Comparison of ENCODE assay signal across 7 mouse cellular contexts in genomic region chr6:34475974-34476794, GRCm38 (mm10). TPM values are rescaled to one million over a fixed set of nuclear protein-coding genes. Genes with fewer than 3 reads are reported as not detected.
DNase-seq lines count a peak whose midpoint lies in the region; ATAC-seq lines count a peak whose summit lies in the region.

Gene Bpgm, plus strand, starts transcription at chr6:34476207.

- H3K36me3 ChIP-seq in embryonic facial prominence, embryonic 11.5 days (replicated peaks; ENCODE audit: control insufficient read depth, insufficient read depth, low read depth, low read length), result no peaks in the 10 kb centered on the region
- H3K36me3 ChIP-seq in limb, embryonic 10.5 days, result no peaks in the 10 kb centered on the region
- no peaks in the 10 kb centered on the region for H3K36me3 ChIP-seq in midbrain, embryonic 13.5 days

- H3K4me3 ChIP-seq in embryonic facial prominence, embryonic 11.5 days (ENCODE audit: low read depth, low read length), result peak within 1 kb of the TSS; percentile 57
- H3K4me3 ChIP-seq in limb, embryonic 10.5 days, result peak within 1 kb of the TSS; percentile 59
- peak within 1 kb of the TSS; percentile 71 for H3K4me3 ChIP-seq in midbrain, embryonic 13.5 days (replicated peaks)

- 1% methylated on average over 35 of the region's 35 CpGs for WGBS in embryonic facial prominence, embryonic 11.5 days
- under 1% methylated on average over 35 of the region's 35 CpGs for WGBS in limb, embryonic 10.5 days
- WGBS in midbrain, embryonic 13.5 days, result under 1% methylated on average over 35 of the region's 35 CpGs

- peak within 1 kb of the TSS; percentile 70 for H3K4me2 ChIP-seq in embryonic facial prominence, embryonic 11.5 days (ENCODE audit: low read depth, low read length)
- peak within 1 kb of the TSS; percentile 82 for H3K4me2 ChIP-seq in midbrain, embryonic 13.5 days (replicated peaks)

- ATAC-seq in embryonic facial prominence, embryonic 11.5 days (replicated peaks; ENCODE audit: insufficient number of reproducible peaks, low FRiP score, low TSS enrichment, low read depth), result peak; percentile 98
- ATAC-seq in granulocyte monocyte progenitor cell, adult 5-6 weeks (replicated peaks; ENCODE audit: poor library complexity, severe bottlenecking), result peak; percentile 94
- peak; percentile 99 for ATAC-seq in midbrain, embryonic 13.5 days

- H3K27ac ChIP-seq in embryonic facial prominence, embryonic 11.5 days (replicated peaks; ENCODE audit: low read depth, low read length), result no peak within 1 kb of the TSS
- peak within 1 kb of the TSS; percentile 85 for H3K27ac ChIP-seq in limb, embryonic 10.5 days
- H3K27ac ChIP-seq in midbrain, embryonic 13.5 days, result peak within 1 kb of the TSS; percentile 85

- H3K27me3 ChIP-seq in embryonic facial prominence, embryonic 11.5 days (ENCODE audit: control insufficient read depth, insufficient read depth, low read length), result no peaks in the 10 kb centered on the region
- H3K27me3 ChIP-seq in limb, embryonic 10.5 days (ENCODE audit: low read depth, poor library complexity, severe bottlenecking), result no peaks in the 10 kb centered on the region
- no peaks in the 10 kb centered on the region for H3K27me3 ChIP-seq in midbrain, embryonic 13.5 days

- H3K4me1 ChIP-seq in embryonic facial prominence, embryonic 11.5 days (ENCODE audit: control insufficient read depth, insufficient read depth, low read length), result no peaks in the 10 kb centered on the region; the same call in 1 of the 2 replicates
- H3K4me1 ChIP-seq in limb, embryonic 10.5 days, result peaks cover 43% of the 10 kb centered on the region
- H3K4me1 ChIP-seq in midbrain, embryonic 13.5 days (replicated peaks), result peaks cover 41% of the 10 kb centered on the region

- DNase-seq in adrenal gland, postnatal 14 days, result peak; percentile 98
- DNase-seq in embryonic facial prominence, embryonic 11.5 days (ENCODE audit: low spot score), result peak; percentile 99
- peak; percentile 99 for DNase-seq in kidney, adult 11 months
- DNase-seq in limb, embryonic 10.5 days (ENCODE audit: low spot score), result peak; percentile 94
- DNase-seq in spleen, adult 12 weeks (ENCODE audit: low spot score), result peak; percentile 98

- H3K9ac ChIP-seq in embryonic facial prominence, embryonic 11.5 days (replicated peaks; ENCODE audit: low read length), result peak within 1 kb of the TSS; percentile 65
- H3K9ac ChIP-seq in midbrain, embryonic 13.5 days (replicated peaks), result peak within 1 kb of the TSS; percentile 83

- H3K9me3 ChIP-seq in embryonic facial prominence, embryonic 11.5 days (replicated peaks; ENCODE audit: control insufficient read depth, low read length), result no peaks in the 10 kb centered on the region
- H3K9me3 ChIP-seq in limb, embryonic 10.5 days (replicated peaks), result no peaks in the 10 kb centered on the region
- H3K9me3 ChIP-seq in midbrain, embryonic 13.5 days, result no peaks in the 10 kb centered on the region

RNA-seq across cellular contexts. Expression of gene Bpgm, which starts in this region (rescaled TPM):
- total RNA-seq in adrenal gland, postnatal 14 days (2021), result 59.7 and 70.5 TPM in 2 replicates
- 47.8 and 51.5 TPM in 2 replicates for polyA plus RNA-seq in embryonic facial prominence, embryonic 11.5 days (2014; fragmentation: Nextera tagmentation; extraction: Ambion mirVana)
- total RNA-seq in granulocyte monocyte progenitor cell, adult 5-6 weeks (2014; fragmentation: Nextera tagmentation), result 4.1 and 8.7 TPM in 2 replicates
- 11.5 and 15.8 TPM in 2 replicates for total RNA-seq in granulocyte monocyte progenitor cell, adult 5-6 weeks (2017)
- polyA plus RNA-seq in limb, embryonic 10.5 days (2016; fragmentation: Nextera tagmentation; extraction: Ambion mirVana), result 46.7 and 49.5 TPM in 2 replicates
- polyA plus RNA-seq in midbrain, embryonic 13.5 days (2015; fragmentation: Nextera tagmentation; extraction: Ambion mirVana), result 93.7 and 101 TPM in 2 replicates
